Mouse (Mus musculus): Measurements from ENCODE around the gene Utp3.

The Utp3 gene

DNA sequence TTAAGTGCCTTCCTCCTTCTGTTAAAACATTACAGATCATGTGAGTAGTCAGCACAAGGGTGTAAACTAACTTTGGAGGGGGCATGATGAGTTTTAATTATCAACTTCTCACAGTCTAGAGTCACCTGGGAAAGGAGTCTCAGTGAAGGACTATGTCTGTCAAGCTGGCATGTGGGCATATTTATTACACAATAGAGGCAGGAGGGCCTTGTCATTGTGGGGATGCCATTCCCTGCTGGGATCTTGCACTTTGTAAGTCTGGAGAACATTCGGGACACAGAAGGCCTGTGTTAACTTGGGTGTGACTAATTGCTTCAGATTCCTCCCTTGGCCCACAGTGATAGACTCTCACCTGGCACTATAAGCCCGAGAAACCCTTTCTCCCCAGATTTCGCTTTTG is 15.3 kb downstream of the Utp3 start:
- DNase-seq (ENCODE audit: low spot score) = no peak

DNA sequence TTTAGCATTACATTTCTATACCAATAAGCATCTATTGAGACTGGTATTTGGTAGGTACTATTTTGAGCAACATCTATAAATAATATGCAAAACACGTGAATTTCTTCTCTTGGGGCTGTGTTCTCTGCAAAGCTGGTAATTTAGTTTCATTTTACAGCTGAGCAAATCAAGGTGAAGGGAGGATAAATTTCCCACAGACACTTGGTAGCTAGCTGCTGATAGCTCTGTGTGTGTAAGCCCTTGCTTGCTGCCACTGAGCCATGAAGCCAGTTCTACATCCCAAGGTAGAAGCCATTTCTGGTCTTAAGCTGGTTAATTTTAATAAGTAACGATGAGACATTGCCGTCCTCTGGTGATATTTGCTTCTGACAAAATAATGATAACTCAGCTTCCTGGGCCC is 20.6 kb downstream of the Utp3 start:
- DNase-seq (ENCODE audit: low spot score) = no peak

DNA sequence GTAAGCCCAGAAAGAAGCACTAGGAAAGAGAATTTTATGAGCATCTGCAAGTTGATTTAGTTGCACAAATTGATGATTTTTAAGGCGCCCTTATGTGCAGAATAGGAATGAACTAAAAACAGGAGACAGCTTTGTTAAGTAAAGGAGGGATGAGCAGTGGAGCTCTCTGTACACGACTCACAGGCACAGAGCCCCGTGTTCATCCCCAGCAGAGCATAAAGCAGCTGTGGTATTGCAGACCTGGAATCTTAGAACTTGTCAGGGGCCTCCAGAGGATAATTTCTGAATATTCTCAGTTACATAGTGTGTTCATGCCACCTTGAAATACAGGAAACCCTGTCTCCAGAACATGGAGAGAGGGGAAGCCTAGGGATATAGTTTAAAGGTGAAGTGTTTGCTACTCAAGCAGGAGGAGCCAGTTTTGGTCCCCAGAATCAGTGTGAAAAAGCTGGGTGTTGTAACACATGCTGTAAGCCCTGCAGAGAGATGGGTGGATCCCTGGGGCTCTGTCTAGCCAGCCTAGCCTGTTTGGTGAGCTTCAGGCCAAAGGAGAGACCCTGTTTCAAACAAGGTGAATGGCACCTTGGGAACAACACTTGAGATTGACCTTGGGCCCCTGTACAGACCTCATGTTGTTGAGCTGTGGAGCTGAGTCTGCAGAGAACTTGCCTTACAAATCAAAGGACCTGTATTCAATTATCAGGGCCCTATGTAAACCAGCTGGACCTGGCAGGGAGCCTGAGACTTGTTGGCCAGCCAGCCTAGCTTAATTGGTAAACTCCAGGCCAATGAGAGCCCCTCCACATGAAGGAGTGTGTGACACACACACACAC is 21.5 kb downstream of the Utp3 start:
- no peak for DNase-seq (ENCODE audit: low spot score)

DNA sequence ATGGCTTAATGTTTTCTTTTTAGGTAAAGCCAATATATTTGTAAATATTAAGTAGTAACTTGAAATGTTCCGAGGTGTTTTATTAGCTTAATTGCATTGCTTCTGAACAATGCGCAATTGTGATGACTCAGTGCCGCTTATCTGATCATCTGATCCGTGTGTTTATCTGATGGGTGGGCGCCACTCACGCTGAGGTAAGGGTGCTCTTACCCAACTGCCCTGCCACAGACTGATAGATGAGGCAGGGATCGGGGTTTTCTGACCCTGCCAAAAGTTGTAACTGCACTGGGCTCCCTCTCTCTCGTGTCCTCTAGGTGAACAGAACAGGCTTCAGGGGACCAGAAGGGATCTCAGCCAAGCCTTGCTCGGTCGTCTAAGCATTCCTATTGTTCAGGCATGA is 26.4 kb downstream of the Utp3 start:
- DNase-seq (ENCODE audit: low spot score) = no peak

DNA sequence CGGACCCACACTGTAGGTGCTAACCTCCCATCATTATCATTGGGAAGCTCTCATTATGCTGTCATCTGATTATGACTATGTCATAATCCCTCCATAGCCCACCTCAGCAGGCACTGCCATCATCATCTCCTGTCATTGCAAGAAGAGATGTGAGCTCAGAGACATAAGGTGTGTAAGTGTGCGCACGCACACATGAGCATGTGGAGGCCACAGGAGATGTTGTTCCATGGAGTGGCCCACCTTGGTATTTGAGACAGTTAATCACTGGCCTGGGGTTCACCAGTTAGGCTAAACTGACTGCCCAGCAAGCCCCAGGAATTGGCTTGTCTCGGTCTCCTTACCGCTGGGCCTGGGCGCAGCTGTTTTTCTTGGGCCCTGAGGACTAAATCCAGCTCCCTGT is 27.1 kb downstream of the Utp3 start:
- no peak for DNase-seq (ENCODE audit: low spot score)

DNA sequence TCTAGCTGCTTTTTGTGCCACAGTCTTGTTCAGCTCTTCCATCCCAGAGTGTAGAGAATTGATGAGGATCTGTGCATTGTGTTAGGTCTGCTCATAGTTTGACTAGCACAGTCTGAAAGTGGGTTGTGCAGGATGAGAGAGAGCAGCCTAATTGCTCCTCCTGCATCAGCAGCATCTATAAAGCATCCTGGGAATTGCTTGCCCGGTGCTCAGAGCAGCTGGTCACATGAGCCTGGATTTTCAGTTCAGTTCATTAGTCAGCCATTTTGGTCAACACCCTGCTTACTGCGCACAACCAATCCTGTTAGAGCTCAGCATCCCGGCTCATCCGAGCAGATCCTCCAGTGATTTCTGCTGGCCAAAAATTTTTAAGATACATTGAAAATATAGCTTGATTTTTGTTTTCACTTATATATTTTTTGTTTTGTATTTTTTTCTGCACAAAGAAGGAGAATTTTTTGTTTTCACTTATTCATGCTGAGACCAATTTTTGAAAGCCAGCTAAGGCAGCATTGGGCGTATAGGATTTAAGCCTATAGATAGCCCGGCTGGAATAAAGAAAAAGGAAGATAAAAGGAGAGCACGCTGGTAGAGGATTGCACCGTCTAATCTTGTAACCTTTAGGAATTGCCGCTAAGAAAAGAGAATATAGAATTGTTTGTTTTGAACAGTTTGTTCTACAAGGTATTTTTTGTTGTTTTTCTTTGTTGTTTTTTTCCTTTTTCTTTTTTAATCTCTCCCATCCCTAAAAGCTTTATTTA is 29.2 kb downstream of the Utp3 start:
- DNase-seq (ENCODE audit: low spot score) = no peak

DNA sequence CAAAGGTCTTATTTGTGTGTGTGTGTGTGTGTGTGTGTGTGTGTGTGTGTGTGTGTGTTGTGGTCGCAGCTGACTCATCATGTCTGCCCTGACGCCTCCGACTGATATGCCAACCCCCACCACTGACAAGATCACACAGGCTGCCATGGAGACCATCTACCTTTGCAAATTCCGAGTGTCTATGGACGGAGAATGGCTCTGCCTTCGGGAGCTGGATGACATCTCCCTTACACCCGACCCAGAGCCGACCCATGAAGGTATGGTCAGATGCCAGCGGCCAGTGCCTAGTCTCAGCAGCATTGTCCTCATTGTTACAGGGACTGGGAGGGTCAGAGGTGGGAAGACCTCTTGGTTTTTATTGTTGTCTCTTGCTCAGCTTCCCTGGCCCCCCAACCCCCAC is 29.8 kb downstream of the Utp3 start:
- no peak for DNase-seq (ENCODE audit: low spot score)

DNA sequence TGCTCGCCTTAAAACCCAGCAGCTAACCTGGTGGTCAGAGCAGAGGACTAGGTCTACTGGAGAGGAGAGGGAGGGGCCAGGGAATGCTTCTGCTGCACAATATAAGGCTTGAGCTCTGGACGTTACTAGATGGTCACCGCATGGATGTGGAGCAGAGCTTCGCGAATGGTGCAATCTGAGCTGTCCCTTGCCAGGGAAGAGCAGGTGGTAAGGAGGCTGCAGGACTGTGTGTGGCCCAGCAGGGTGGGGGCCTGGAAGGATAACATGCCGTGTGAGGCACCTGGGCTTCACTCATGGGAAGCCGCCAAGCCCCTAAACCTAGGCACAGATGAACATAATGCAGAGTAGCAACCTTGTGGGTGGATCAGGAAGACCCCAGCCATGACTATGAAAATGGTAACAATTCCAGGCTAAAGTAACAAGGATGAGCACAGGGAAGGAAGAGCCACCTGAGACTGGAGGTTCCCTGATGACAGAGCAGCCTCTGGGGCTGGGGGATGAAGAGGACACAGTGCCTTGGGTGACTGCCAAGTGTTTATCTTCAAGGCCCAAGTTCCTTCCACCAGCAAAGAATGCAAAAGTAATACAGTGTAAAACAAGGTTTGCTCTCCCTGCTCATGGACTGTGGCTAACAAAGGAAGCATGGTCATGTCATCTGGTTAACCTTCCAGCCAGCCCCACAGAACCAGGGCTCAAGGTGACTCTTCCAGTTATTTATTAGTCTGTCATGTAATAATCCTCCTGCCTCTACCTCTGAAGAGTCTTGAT is 32.3 kb downstream of the Utp3 start:
- DNase-seq (ENCODE audit: low spot score) = no peak

DNA sequence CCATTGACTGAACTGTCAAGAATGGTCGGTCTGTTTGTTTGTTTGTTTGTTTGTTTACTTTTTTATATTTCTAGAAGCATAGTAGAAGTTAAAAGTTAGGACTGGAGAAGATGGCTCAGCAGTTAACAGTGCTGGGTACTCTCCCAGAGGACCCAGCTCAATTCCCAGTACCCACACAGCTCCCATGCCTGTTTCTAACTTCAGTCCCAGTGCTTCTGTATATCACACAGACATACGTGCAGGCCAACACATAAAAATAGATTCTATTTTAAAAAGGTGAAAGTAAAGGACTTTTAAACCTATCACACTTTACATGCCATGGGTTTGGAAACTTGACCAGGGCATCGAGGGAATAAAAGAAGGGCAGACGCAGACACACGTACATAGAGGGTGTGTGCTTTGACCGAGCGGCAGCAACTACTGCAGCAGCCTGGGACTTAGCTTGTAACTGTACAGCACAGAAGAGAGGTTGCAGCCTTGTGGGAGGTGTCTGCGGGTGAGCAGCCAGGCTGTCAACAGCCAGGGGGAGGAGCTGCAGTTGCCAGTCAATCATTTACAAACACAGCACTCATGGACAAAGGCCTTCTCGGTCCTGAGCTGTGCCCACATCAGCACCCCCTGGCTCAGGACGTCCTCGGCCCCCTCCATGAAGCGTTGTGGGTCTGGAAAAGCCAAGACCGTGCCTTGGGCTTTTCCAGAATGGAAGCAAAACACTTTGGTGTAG is 33.1 kb downstream of the Utp3 start:
- DNase-seq (ENCODE audit: low spot score) = no peak

DNA sequence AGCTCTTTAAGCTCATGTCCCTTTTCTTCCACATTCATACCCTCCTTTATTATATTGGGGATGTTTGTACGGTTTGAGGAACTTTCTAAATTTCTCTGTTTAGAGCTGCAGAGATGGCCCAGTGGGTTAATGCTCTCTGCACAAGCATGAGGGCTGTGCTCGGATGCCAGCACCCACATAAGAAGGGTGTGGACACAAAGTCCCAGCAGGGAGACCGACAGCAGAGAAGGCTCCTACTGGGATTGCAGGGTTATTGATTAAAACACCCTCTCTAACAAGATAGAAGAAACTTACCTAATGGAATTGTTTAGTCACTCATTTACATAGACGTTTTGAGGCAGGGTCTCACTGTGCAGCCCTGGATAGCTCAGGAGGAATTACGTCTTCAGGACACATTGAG is 34.2 kb downstream of the Utp3 start:
- DNase-seq (ENCODE audit: low spot score) = no peak

DNA sequence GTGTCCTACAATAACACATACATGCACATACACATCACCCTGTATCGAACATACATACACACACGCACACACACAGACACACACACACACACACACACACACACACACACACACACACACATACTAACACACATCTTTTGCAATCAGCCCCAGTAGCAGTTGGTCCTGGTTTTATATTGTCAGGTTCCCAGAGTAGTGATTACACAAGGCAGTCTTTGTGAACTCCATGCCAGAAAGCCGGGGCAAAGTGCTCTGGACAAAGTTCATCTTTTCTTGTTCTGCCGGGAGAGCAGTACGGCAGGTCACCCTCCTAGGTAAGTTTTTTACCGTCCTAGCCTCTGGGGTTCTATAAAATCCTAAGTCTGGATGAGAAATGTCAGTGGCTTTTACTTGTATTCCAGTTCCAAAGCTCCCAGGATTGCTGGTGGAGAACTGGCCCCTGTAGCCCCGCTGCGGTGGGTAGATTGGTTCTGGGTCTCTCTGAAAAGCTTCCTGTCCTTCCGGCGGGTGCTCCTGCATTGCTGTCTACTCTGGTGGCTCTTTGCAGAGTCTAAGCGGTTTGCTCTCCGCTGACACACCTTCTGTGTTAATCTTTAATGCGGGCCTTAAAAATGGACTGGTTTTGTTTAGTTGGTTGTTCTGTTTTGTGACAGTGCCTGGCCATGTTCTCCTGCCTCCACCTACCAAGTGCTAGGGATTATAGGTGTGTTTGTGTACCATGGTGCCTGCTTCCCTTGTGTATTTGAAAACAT is 39.3 kb downstream of the Utp3 start:
- no peak for DNase-seq (ENCODE audit: low spot score)

DNA sequence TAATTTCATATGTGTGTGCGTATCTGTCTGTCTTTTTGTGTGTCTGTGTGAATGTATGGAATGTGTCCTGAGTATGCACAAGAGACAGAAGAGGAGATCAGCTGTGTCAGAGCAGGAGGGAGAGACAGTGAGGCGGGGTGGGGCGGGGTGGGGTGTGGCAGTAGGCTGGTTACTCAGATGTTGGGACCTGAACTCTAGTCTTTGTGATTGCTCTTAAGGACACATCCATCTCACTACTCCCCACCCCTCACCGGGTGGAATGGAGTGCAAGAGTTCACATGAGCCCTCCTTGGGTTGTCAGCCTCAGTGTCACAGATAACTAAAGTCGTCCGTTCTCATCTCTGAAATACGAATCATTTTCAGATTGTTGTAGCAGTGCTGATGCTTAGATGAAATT is 39.9 kb downstream of the Utp3 start:
- DNase-seq (ENCODE audit: low spot score) = no peak

DNA sequence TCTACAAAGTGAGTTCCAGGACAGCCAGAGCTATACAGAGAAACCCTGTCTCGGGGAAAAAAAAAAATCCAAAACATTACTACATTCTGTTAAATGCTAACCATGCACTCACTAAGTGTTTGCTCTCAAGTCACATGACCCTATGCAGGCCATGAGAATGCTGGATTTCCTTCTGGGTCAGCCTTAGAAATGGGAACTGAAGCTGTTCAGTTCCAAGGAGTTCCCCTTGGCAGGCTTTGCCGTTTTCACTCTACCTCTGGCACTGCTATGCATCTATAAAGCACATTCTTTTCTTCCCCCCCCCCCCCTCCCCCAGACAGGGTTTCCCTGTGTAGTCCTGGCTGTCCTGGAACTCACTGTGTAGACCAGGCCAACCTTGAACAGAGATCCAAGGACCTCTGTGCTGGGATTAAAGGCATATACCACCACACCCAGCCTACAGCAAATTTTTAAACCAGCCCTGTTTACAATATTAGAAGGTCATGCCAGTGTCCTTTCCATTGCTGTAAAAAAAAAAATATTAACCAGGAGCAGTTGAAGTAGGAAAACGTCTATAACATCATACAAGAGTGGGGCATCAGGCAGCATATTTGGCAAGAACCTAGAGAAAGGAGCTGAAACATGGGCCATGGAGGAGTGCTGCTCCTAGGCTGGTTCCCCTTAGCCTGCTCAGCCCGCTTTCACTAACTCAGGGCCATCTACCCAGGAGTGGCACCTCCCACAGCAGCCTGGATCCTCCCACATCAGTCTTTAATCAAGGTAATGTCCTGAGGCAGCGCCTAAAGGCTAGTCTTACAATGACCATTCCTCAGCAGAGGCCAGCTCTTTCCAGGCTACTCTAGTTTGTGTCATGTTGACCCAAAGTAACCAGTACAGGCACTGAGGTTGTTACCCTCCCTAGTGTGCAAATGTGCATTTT is 41.5 kb downstream of the Utp3 start:
- DNase-seq (ENCODE audit: low spot score) = no peak

DNA sequence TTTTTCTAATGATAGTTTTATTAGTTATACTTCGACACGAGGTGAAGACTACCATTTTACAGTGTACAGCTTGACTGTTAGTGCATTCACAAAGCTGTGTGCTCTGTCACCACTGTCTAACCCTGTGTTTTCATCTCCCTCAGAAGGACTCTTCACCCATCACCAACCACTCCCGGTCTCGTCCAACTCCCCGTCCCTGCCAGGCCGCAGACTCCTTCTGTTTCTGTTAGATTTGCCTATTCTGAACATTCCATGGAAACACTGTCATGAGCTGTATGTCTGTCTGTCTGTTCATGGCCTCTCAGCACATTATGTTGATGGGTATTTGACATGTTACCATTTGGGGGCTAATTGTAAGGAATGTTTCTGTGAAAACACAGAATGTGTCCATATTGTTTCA is 44.7 kb downstream of the Utp3 start:
- no peak for DNase-seq (ENCODE audit: low spot score)

DNA sequence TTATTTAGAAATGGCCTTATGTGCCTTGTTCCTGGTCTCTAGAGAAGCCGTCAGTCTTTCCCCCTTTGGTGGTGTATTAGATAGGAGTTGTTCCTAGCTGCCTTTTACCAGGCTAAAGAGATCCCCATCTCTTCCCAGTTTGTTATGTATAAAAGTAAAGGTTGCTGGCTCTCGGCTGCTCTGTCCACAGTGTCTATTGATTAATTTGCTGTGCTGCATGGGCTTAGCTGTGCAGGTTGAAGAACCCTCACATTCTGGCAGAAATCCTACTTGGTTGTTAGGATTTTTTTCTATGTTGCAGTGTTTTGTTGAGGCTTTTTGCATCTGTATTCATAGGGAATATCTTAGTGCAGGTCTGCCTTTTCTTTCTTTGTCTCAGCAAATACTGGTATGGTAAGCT is 47.8 kb downstream of the Utp3 start:
- DNase-seq (ENCODE audit: low spot score) = no peak

DNA sequence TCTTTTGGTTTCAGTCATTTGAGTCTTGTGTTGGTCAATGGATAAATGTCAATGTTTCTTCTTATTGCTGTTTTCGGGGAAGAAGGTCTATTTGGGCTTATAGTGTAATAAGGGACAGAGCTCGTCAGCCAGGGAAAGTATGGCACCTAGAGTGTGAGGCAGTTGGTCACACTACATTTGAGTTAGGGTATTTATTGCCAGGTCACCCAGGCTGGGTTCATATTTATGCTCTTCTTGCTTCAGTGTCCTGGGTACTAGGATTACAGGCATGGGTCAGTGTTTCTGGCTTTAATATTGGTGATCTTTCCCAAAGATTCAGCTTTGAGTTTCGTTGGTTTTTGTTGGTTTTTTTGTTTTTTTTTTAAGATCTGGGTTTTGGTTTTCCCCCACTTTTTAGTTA is 48.5 kb downstream of the Utp3 start:
- no peak for DNase-seq (ENCODE audit: low spot score)

DNA sequence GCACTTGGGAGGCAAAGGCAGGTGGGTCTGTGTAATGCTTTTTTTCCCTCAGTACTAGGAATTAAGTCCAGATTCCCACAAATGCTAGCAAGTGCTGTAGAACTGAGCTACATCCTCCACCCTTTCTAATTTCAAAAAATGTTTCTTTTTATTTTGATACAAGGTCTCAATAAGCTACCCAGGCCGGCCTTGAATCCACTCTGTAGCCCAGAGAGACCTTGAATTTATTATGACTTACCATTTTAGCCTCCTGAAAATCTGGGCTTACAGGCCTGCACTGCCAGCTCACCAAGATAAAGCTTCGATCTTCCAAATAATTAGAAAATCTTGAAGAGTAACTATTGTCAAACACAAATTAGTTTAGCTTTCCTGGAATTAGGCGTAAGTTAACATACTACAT is 49.8 kb downstream of the Utp3 start:
- no peak for DNase-seq (ENCODE audit: low spot score)

DNA sequence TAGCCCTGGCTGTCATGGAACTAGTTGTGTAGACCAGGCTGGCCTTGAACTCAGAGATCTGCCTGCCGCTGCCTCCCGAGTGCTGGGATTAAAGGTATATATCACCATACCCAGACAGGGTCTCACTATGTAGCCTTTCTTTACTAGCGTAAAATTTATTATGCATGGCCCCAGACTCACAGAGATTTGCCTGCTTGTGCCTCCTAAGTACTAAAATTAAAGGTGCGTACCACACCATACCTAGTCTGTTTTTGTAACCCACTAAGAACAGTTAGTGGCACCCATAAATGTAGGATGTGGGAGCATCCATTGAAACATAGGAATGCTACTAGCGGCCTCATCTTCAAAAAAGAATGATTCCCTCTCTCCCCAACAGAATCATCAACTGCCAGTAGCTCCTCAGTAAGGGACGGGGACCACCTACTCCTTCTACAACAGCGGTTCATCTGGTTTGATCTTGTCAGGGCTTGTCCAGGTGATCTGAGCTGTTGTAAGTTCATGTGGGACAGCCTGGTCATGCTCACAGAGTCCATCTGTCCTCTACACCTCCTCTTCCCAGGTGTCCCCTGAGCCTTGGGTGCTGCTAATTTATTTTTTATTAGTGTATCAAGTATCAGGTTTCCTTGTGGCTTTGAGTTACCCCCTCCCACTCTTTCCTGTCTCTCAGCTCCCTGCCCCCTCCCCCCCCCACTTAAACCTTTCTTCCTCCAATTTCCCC is 50.5 kb downstream of the Utp3 start:
- no peak for DNase-seq (ENCODE audit: low spot score)

Measured in spleen, adult 12 weeks (tissue).